11 mouse cellular contexts compared by ENCODE assay signal in genomic region chr19:47397882-47398671, GRCm38 (mm10).
DNase-seq lines count a peak whose midpoint lies in the region; ATAC-seq and TF ChIP-seq lines count a peak whose summit lies in the region.
"Had no signal": no experiment of that assay in that cellular context is flagged by ENCODE, and none has a peak within 500 bp of the region (broad histone marks: within the 10 kb centered on the region; RNA-seq: fewer than 3 reads in every experiment).

No protein-coding gene starts in this region.

- 37% methylated on average over 18 of the region's 18 CpGs for WGBS in kidney, postnatal 0 days
- 55% methylated on average over 18 of the region's 18 CpGs for WGBS in hindbrain, embryonic 14.5 days
- 47% methylated on average over 18 of the region's 18 CpGs for WGBS in neural tube, embryonic 14.5 days
- WGBS in cerebellum, adult 2 months, result 21% methylated on average over 18 of the region's 18 CpGs

- no peak for ATAC-seq in kidney, postnatal 0 days (replicated peaks; ENCODE audit: low FRiP score, low read depth)
- no peak; the same call in 1 of the 2 replicates for ATAC-seq in hindbrain, embryonic 14.5 days (ENCODE audit: low FRiP score)
- ATAC-seq in neural tube, embryonic 14.5 days (ENCODE audit: low read depth), result peak; percentile 60; the same call in 1 of the 2 replicates
- ATAC-seq: lung, postnatal 0 days had no signal

- TF ChIP-seq POLR2A in cerebellum, adult 2 months (IDR thresholded peaks at IDR 0.05; ENCODE audit: borderline replicate concordance, insufficient read depth, low read length), result no peak

- no peaks in the 10 kb centered on the region for H3K27me3 ChIP-seq in kidney, postnatal 0 days (ENCODE audit: insufficient read depth, low read length)
- no peaks in the 10 kb centered on the region for H3K27me3 ChIP-seq in hindbrain, embryonic 14.5 days (ENCODE audit: control insufficient read depth, insufficient read depth, low read length)
- no peaks in the 10 kb centered on the region for H3K27me3 ChIP-seq in neural tube, embryonic 14.5 days (ENCODE audit: control insufficient read depth, insufficient read depth, low read length)
- no peaks in the 10 kb centered on the region; the same call in 1 of the 2 replicates for H3K27me3 ChIP-seq in cerebellum, adult 2 months (ENCODE audit: control insufficient read depth, insufficient read depth, low read length)

- no peak for TF ChIP-seq CTCF in kidney, postnatal 0 days (IDR thresholded peaks at IDR 0.05; ENCODE audit: low read depth)
- no peak for TF ChIP-seq CTCF in cerebellum, adult 2 months (IDR thresholded peaks at IDR 0.05; ENCODE audit: borderline replicate concordance, insufficient read depth, low read depth, low read length)

- no peak overlapping the region for H3K4me2 ChIP-seq in kidney, postnatal 0 days (ENCODE audit: low read length)
- no peak overlapping the region for H3K4me2 ChIP-seq in hindbrain, embryonic 14.5 days (replicated peaks)
- no peak overlapping the region for H3K4me2 ChIP-seq in neural tube, embryonic 14.5 days (ENCODE audit: low read depth, low read length)

- peaks cover 18% of the 10 kb centered on the region for H3K4me1 ChIP-seq in kidney, postnatal 0 days (replicated peaks; ENCODE audit: insufficient read depth, low read length)
- H3K4me1 ChIP-seq in hindbrain, embryonic 14.5 days (replicated peaks; ENCODE audit: control insufficient read depth, insufficient read depth, low read length), result peaks cover 10% of the 10 kb centered on the region; the same call in 1 of the 2 replicates
- no peaks in the 10 kb centered on the region; the same call in 1 of the 2 replicates for H3K4me1 ChIP-seq in neural tube, embryonic 14.5 days (ENCODE audit: control insufficient read depth, insufficient read depth, low read length)
- peaks cover 4% of the 10 kb centered on the region; the same call in 1 of the 2 replicates for H3K4me1 ChIP-seq in cerebellum, adult 2 months (ENCODE audit: control insufficient read depth, insufficient read depth, low read length)

- H3K9me3 ChIP-seq in kidney, postnatal 0 days (replicated peaks; ENCODE audit: low read length), result no peaks in the 10 kb centered on the region
- H3K9me3 ChIP-seq in hindbrain, embryonic 14.5 days (ENCODE audit: control insufficient read depth, low read length), result no peaks in the 10 kb centered on the region
- no peaks in the 10 kb centered on the region for H3K9me3 ChIP-seq in neural tube, embryonic 14.5 days (ENCODE audit: control insufficient read depth, low read length)

- peak; percentile 47 for DNase-seq in kidney, postnatal 0 days (ENCODE audit: low spot score)
- DNase-seq in kidney, adult 8-10 months, result no peak
- DNase-seq in gastrocnemius, adult 18-20 months (ENCODE audit: low spot score), result peak; percentile 73
- DNase-seq in hindbrain, embryonic 14.5 days (ENCODE audit: low spot score), result no peak
- DNase-seq in retina, embryonic 14.5 days (ENCODE audit: low spot score), result no peak
- DNase-seq in cerebellum, adult 2 months, result no peak
- DNase-seq in urinary bladder, postnatal 4 days (ENCODE audit: low spot score in 2 of 2), result no peak
- DNase-seq: adrenal gland, postnatal 36 days had no signal

- no peak overlapping the region for H3K27ac ChIP-seq in kidney, postnatal 0 days
- H3K27ac ChIP-seq in hindbrain, embryonic 14.5 days, result peak overlapping the region; percentile 46
- H3K27ac ChIP-seq in neural tube, embryonic 14.5 days (ENCODE audit: low read depth, low read length), result peak overlapping the region; percentile 8; the same call in 1 of the 2 replicates
- H3K27ac ChIP-seq in cerebellum, adult 2 months (ENCODE audit: insufficient read depth, low read length), result no peak overlapping the region
- H3K27ac ChIP-seq: layer of hippocampus, adult 2 months had no signal

- no peaks in the 10 kb centered on the region for H3K36me3 ChIP-seq in kidney, postnatal 0 days (ENCODE audit: insufficient read depth, low read length)
- no peaks in the 10 kb centered on the region for H3K36me3 ChIP-seq in hindbrain, embryonic 14.5 days (replicated peaks; ENCODE audit: control insufficient read depth, insufficient read depth)
- no peaks in the 10 kb centered on the region for H3K36me3 ChIP-seq in neural tube, embryonic 14.5 days (ENCODE audit: control insufficient read depth, insufficient read depth, low read length)

- H3K4me3 ChIP-seq in kidney, postnatal 0 days (replicated peaks; ENCODE audit: low read depth, low read length), result no peak overlapping the region
- H3K4me3 ChIP-seq in hindbrain, embryonic 14.5 days (replicated peaks; ENCODE audit: low read length), result no peak overlapping the region
- no peak overlapping the region for H3K4me3 ChIP-seq in neural tube, embryonic 14.5 days (ENCODE audit: low read depth, low read length)
- no peak overlapping the region for H3K4me3 ChIP-seq in cerebellum, adult 2 months (replicated peaks; ENCODE audit: insufficient read depth, low read depth, low read length)
- H3K4me3 ChIP-seq: layer of hippocampus, adult 2 months had no signal

- H3K9ac ChIP-seq in kidney, postnatal 0 days (ENCODE audit: low read depth, low read length), result no peak overlapping the region
- no peak overlapping the region for H3K9ac ChIP-seq in hindbrain, embryonic 14.5 days
- no peak overlapping the region for H3K9ac ChIP-seq in neural tube, embryonic 14.5 days (replicated peaks; ENCODE audit: low read depth, low read length)

Comparison
In these comparisons a context has a peak if more than half of its experiments do, and no peak if none do; other contexts are left out.
1. DNase-seq: peak in kidney, postnatal 0 days (single experiment) and gastrocnemius, adult 18-20 months (single experiment); none in kidney, adult 8-10 months (0 of 2), hindbrain, embryonic 14.5 days (single experiment), retina, embryonic 14.5 days (single experiment), cerebellum, adult 2 months (0 of 2) and urinary bladder, postnatal 4 days (0 of 2).
2. H3K27ac ChIP-seq: peak in hindbrain, embryonic 14.5 days (single experiment) and neural tube, embryonic 14.5 days (single experiment); none in kidney, postnatal 0 days (single experiment) and cerebellum, adult 2 months (single experiment).